Mouse (Mus musculus) kidney, adult 18-20 months (tissue): Measurements from ENCODE around the gene Ywhab.
A peak's percentile ranks its signal among the peaks of the same experiment; 100 is the strongest.

ENCODE experiments used
- DNase-seq: peaks from one replicate; pipeline ENCODE4 v3.0.0; 2021

Ywhab gene

DNA sequence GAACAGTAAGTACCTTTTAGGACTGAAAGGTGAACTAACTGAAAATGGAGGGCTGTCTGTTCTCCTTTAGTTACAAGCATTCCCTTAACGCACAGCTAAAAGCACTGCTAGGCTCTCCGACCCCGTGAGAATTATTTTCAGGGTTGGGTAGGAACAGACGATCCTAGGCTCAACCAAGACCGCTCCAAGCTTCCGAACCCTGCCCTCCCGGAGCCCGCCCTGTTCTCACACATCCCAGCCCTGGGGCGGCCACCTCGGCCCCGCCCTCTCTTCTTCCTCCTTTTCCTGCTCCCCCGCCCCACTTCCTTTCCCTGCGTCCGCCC is at the start of gene Ywhab:
Gene Ywhab (plus strand): TSS at position 307 of the 323 bp plus-strand sequence.
- DNase-seq, result no peak

DNA sequence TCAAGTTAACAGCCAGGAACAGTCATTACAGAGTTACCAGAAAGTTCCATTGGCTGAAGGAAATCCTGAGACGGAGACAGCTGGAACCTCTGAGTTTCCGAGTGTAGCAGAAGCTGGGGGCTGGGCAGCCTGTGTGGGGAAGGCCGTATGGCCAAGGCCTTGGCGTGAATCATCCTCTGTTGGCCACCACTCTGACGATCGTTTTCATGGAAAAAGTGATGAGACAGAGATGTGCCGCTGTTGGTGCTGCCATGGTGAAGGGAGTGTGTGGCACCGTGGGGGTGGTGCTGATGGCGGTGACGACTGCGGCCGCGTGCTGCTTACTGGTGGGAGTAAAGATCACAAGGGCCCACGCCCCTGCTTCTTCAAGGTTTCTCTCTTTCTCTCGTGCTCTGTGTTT is 48.5 kb upstream of the Ywhab start:
- DNase-seq, result no peak

GRCm38 (mm10) chr2:163947976-163948375 is 46.8 kb upstream of the Ywhab start:
- DNase-seq, result no peak

DNA sequence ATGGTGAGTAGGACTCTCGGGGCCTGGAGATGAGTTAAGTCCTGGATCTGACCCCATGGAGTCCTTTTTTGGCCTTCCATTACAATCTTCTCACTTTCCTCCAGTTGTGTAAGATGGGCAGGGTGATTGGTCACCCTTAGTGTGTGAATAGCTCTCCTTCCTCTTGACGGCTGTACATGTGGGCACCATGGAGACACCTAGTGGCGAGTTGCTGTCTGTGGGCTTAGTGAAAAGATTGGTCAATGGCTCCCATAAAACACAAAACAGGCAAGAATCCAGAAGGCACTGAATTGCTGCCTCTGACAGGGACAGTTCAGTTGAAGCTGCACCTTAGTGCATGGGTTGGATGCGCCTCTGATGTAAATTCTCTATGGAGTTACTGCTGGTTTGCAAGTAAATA is 43.0 kb upstream of the Ywhab start:
- DNase-seq, result peak; percentile 57

GRCm38 (mm10) chr2:163953622-163954310 is 41.0 kb upstream of the Ywhab start:
- no peak for DNase-seq

- DNase-seq, result no peak
Measured at GRCm38 (mm10) chr2:163964606-163965560, 29.9 kb upstream of the Ywhab start.

DNA sequence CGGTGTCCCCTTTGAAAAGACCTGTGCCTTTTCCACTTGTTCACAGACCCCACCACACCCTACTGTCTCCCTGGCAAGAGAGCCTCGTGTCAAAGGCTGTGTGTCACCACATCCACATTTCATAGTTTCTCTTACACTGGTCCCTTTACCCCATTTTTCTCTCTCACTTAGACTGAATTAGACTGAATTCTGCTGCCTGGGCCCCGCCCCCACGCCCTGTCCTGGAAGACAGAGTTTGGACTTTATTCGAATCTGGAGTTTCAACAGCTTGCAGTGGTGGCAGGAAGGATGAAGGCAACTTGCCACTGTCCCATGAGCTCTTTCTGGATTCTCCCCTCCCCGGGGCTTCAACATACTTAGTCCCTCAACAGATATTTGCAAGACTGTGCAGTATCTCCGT is 29.1 kb upstream of the Ywhab start:
- DNase-seq, result no peak

DNA sequence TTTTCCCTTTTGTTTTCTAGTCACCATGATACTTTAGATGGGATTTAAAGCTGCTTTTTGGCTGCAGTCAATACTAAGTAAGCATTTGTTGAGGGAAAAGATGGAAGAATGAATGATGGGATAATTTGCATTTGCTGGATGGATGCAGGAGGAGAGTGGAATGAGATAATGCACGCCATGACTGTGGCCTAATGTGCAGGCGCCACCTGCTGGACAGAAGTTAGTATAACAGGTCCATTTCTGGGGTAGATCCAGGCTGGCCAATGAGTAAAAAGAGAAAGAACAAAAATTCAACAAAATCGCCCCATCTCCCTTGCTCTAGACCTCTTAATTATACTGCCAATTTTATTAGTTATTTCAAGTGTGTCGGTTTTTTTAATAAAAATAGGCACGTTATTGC is 26.2 kb upstream of the Ywhab start:
- peak; percentile 57 for DNase-seq

DNA sequence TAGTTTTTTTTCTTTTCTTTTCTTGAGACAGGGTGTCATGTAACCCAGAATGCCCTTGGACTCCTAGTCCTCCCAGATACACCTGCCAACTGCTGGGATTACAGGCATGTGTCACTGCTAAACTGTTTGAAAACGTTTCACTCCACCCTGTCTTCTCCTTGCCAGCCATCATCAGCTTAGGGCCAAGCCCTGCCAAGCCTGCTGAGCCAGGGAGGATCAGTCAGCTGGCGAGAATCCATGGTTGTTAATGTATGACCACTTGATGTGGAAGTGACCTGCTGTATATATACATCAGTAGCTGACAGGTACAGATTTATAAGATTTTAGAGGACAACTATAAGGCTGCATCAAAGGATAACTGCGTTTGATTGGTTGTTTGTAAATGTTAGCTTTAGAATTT is 24.4 kb upstream of the Ywhab start:
- DNase-seq, result no peak

DNA sequence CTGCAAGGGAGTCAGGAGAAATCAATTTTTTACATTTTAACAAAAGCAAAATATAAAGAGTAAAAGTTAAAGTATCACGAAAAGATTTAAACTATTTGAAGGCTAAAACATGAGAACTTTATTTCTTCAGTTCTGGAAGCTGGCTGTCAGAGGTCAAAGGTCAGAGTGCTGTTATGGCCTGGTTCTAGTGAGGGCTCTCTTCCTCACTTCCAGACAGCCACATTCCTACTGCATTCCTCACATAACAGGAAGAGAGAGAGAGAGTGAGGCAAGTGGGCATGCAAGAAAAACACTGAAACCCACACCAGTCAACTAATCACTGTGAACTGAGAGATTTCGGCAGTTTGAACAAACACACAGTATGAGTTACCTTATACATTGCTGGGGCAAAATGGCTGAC is 20.7 kb upstream of the Ywhab start:
- no peak for DNase-seq

DNA sequence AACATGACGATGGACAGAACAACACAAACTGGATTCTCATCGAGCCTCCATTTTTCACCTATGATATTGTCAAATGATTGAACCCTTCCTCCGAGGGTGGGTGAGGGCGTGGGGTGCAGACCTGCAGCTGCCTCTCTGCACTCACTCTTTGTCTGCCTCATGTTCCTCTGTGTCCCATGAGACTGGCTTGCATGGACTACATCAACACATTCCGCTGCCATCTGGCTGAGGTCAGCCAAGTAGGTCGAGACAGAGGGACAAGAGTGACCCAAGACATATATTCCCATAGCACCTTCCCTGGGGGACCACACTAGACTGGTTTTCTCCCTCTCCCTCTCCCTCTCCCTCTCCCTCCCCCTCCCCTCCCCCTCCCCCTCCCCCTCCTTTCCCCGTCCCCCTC is 18.3 kb upstream of the Ywhab start:
- DNase-seq, result no peak

DNA sequence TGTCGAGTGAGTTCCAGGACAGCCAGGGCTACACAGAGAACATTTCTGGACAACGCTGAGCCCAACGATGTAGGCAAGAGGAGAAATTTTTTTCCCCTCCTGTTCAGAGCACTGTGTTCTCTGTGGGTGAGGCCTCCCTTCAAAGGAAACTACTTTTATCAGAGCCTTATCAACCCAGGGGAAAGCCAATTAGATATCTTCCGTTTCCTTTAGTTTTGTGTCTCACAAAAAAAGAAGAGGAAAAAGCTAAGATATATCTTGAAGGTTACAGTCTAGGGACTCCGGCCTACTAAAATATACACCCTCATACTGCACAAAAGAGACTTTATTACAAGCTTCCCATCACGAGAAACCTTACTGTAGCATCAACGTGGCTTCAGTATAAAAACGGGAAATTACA is 7.5 kb upstream of the Ywhab start:
- no peak for DNase-seq

DNA sequence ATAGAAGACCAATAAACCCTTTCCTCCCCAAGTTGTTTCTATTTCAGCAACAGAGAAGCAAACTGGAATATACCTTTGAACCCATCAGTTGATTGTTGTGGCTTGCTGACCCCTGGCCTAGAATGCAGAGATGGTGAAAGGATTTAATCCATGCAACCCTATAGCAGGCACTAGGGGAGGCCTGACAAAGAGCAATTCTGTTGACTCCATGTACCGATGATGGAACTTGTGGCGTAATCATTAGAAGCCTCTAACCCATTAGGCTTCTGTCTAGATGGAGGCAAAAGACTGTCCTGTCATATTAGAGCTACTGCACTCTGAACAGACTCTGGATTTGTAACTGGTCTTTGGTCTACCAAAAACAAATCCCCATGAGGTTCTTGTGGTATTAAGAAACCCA is 1.9 kb upstream of the Ywhab start:
- no peak for DNase-seq

- peak; percentile 90 for DNase-seq
Measured at GRCm38 (mm10) chr2:163994977-163995862, 460 bp downstream of the Ywhab start.

DNA sequence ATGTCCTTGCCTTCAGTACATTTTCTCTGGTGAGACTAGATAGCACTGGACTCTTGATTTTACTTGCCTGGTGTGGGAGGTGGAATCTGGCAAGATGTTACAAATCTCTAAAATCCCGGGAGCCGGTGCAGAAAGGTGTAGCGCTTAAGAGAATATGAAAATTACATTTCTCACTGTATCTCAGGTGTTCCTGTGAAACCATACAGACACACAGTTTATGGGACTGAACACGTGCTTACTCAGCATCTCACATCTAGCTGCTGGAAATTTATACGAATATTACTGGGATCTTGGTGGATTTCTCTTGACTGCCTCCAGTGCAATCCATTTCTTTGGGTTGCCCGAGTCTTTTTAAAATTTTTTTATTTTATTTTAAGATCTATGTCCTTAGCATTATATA is 1.5 kb downstream of the Ywhab start:
- no peak for DNase-seq

- no peak for DNase-seq
Measured at GRCm38 (mm10) chr2:163996899-163997298, 2.1 kb downstream of the Ywhab start.

GRCm38 (mm10) chr2:163998981-163999380 is 4.2 kb downstream of the Ywhab start:
- no peak for DNase-seq

DNA sequence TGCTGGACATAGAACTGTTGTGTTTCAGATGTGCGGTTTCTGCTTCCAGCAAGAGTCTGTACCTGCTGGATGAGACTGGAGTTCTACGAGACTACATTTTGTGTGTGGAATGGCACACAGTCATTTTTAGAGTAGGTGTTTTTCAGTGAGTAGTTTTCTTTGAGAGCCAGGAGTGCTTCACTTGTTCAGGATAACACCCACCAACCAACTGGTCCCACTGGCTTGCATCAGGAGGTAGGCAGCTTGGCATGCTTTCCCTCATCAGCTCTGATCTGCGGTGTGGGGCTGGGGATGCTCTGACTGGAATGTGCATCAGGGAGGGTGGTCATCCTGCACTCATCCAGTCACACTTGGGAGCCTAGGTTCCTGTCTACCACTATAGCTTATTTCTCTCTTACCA is 7.9 kb downstream of the Ywhab start:
- no peak for DNase-seq

DNA sequence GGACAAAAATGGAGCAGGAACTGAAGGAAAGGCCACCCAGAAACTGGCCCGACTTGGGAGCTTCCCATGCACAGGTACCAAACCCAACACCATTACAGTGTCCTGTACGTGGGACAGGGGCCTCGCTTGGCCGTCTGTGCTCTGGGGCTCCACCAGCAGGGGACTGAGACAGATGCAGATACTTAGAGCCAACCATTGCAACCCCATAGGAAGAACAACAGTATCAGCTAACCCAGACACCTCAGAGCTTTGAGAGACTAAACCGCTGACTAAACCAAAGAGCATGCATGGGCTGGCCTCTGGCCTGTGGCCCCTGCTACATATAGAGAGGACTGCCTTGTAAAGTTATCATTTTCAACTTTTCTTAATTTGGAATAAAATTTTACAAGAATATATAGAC is 9.7 kb downstream of the Ywhab start:
- no peak for DNase-seq

DNA sequence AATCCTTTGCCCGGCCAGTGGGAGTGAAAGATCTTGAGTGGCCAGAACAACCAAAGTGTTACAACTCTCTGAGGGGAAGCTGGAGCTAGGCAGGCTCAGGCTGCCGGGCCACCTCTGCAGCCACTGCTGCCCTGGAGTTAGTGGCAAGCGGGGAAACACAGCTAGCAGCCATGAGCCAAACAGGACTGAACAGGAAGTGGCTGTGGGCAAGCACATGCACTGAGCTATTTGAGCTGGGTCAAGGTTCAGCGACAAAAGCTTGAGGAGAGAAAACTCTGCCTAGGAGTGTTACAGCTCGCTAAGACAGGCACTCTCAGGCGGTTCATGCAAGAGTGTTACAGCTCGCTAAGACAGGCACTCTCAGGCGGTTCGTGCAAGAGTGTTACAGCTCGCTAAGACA is 12.2 kb downstream of the Ywhab start:
- DNase-seq, result peak; percentile 58

- DNase-seq, result no peak
Measured at GRCm38 (mm10) chr2:164007547-164007946, 12.8 kb downstream of the Ywhab start.

- no peak for DNase-seq
Measured at GRCm38 (mm10) chr2:164007987-164008545, 13.3 kb downstream of the Ywhab start.

DNA sequence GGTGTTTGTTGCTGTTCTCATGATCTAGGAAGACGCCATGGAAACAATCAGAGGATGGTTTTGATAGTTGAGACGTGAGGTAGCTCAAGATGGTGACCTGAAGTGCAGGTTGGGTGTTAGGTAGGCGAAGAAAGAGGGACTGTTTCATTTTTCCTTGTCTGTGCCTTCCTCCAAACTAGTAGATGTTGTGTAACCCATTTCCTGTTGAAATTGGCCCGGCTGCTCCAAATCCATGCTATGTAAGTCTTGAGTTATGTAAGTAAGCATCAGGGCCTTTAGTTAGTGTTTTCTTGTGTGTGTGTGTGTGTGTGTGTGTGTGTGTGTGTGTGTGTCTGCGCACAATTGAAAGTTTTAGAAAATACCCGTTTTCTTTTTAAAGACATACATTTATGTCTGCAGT is 14.5 kb downstream of the Ywhab start:
- no peak for DNase-seq
